Mouse (Mus musculus) layer of hippocampus, adult 11-12 months (tissue): Measurements from ENCODE around the gene Mpped1.

ENCODE experiments used
- DNase-seq: peaks from one replicate; pipeline ENCODE4 v3.0.0; 2022; ENCODE audit warnings: low spot score

The Mpped1 gene

DNA sequence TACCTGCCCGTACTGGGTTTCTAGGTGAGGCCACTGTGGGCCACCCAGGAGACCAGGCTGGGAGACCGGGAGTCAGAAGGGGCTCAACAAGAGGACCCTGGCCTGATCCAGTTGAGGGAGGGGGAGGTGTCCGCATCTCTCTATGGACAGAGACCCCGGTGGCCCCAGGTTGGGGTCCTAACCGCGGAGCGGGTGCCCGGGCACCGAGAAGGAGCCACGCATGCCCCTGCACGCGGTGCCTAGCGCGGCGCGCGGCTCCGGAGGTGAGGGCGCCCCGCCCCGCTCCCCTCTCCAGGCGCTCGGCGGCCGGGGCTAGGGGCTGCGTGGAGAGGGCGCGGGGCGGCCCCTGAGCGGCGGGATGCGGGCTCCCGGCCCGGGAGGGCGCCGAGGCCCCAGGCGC is at the start of gene Mpped1:
TSS of gene Mpped1 (plus strand) at position 81 of the 400 bp plus-strand sequence.
- no peak for DNase-seq

- no peak for DNase-seq
Observed at GRCm38 (mm10) chr15:83740676-83741422, 38.4 kb upstream of the Mpped1 start.

DNA sequence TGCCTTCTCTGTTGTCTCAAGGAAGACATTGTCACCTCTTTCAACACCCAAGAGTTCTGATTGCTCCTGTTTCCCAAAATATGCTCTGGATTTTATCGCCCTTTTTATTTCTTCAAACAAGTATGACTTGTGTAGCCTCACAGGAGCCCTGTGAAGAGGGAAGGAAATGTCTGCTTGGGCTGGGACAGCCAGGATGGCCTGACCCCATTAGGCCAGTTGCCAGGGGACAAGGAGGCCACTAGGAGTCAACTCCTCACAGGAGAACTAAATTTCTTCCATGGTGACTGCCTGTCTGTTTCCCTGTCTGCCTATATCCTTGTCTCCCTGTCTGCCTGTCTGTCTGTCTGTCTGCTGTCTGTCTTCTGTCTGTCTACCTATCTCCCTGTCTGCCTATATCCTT is 37.2 kb upstream of the Mpped1 start:
- no peak for DNase-seq

DNA sequence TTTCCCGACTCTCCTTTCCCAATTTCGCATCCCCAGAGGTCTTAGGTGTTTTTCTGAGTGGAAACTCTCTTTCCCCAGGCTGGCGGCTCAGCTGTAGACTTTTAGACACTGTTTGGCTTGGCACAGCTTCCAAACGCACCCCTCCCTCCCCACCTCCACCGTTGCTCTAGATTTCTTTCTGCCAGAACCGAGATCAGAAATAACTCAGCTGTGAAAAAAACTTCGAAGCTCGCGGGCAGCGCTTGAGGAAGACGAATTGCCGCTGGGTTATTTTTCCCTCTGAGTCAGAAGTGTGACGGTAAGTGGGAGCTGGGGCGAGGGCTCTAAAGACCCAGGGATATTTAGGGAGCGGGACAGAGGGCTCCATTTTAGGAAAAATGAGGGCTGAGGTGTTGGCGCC is 33.0 kb upstream of the Mpped1 start:
- DNase-seq: no peak

DNA sequence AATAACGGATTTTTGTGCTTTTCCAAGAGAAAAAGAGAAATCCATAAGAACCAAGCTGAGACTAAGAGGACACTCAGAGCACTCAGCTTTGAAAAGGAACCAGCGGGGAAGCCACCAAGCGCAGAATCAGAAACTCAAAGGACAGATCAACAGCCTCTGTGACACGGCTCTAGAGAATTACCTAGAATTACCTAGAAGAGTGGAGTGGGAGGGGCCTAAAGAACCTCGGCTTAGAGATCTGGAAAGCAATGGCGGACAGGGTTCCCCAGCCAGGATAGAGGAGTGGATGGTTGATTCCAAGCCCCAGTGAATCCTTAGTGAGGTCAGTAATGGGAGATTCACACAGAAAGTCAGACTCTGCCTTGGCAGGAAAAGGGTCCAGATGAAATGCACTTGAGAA is 30.3 kb upstream of the Mpped1 start:
- no peak for DNase-seq

DNA sequence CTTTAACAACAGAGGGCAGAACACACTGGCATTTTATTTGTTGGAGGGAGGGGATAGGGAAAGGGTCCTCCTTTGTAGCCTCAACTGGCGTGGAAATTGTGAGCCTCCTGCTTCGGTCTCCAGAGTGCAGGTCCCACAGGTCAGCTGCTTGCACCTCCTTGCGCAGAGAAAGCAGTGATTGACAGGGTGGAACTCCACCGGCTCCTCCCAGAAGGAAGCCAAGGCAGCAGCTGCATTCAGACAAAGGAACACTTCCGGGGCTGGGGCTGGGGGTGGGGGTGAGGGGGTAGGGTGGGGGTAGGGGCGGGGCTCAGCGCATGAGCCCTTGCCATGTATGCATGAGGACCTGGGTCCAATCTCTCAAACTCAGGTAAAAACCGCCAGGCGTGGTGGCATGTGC is 29.8 kb upstream of the Mpped1 start:
- DNase-seq: no peak

DNA sequence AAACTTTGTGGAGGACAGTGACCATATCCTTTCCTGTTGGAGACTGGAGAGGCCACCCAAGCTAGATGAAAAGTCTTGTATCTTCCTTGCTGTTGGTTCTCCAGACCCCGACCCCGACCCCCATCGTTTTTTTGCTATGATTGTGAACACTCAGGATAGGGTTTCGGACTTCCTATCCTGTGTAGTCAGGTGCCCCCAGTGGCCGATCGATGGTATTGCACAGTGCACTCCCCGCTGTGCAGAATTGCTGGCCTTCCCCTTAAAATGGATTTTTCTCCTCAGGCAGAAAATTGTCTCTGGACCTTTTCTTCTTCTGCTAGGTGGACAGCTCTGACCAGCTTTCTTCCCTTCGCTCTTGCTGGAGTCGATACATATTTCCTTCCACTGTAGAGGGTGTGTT is 22.5 kb upstream of the Mpped1 start:
- no peak for DNase-seq

DNA sequence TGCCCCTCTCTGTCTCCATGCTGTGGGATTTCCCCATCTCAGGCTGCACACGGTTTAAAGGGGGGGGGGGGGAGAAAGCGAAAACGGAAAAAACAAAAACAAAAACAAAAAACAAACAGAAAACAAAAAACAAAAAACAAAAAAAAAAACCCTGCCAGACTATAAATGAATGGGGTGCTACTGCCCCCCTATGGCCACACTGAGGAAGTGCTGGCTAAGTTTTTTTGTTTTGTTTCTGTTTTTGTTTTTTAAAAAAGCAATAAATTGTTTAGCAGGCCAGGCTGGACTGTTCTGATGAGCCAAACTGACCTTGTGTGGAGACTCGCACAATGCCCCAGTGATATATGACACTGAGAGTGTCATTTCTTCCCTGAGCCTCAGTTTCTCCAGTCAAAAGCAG is 20.3 kb upstream of the Mpped1 start:
- no peak for DNase-seq

DNA sequence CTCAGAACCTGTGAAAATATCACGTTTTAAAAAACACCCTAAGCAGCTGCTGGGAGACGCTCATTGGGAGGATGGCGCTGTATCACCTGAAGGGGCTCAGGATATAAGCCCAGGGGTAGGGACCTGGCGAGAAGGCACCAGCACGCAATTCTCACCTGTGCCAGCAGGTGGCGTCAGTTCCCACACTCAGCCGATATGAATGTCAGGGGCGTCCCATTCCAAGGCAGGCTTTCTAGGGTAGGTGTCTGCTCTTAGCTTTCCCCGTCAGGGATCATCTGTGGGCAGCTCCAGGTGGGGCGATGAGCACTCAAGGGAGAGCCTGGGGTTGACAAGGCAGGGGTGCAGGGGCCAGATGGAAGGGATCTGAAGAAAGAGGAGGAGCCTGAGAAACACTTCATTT is 18.6 kb upstream of the Mpped1 start:
- peak; percentile 68 for DNase-seq

DNA sequence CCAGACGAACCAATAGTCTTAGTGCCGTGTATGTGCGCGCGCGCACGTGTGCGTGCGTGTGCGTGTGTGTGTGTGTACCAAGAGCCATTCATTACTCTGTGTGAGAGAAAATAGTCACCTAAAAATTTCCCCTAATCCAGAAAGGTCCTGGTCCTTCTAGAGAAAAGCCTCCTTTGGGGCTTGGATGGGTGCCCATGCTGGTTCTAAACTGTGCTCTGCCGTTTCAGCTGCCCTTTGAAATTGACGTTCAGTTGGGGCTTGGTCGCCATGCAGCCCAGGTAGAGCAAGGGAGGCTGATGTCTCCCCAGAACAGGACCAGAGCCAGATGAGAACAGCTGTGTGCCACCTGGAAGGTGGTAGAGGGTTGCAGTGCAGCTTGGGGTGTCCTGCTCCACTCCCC is 17.8 kb upstream of the Mpped1 start:
- DNase-seq: no peak

DNA sequence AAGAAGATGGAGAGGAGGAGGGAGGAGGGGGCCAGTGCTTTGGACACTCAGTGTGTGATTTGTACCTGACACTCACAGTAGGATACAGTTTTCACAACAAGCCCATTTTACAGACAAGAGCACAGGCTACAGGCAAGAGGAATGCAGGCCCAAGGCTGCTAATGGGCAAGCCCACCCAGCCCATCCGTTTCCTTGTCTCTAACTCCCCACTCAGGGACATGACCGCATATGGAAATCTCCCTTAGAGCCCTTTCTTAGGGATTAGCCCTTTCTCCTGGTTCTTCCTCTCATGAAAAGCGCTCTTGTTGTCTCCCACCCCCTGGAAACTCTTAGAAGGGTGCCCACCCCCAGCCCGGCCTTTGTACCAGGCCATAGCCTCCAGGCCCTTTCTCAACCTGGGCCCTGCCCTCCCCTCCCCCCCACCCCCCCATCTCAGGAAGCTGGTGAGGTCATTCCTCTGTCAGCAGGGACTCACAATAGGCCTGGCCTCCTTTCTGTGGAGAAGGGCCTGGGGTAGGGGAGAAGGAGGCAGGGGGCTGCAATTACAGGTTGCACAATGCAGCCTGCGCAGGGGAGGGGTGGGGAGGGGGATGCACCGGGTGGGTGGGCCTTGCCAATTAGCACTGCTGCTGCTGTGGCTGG is 13.8 kb upstream of the Mpped1 start:
- DNase-seq: no peak

- no peak for DNase-seq
Observed at GRCm38 (mm10) chr15:83771346-83772053, 7.8 kb upstream of the Mpped1 start.

DNA sequence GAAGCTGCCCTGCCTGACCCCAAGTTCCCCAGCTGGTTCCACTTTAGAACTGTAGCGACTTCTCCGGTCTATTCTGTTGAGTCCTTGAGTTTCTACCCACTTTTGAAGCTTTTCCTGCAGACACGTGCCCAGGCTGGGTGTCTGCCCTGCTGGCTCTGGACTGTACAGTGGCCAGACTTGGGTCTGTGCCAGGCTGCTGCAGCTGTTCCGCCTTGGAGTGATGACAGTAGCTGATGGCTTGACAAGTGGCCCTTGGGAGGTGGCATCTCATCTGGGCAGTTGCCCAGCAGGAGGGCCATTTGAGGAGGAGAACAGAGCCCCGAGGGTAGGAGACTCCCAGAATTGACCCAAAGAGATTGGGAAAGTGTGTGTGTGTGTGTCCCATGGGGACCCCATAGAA is 6.8 kb upstream of the Mpped1 start:
- DNase-seq: peak; percentile 62

DNA sequence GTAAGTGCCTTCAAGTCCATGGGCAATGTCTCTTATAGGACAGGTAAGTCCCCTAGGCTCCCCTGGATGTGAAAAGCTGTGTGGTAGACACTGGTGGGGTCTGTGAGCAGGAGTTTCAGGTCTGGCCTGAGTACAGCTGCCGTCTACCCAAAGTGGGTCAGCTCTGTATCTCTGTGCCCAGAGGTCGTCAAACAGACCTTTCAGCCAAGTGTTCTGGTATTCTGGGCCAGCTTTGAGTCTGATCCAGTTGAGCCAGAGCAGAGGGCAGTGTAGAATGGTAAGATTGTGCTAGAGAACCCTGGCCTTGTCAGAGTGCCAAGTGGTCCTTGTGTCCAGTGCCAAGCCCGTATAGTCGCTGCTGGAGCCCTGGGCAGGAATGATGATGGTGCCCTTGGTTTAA is 6.3 kb upstream of the Mpped1 start:
- peak; percentile 40 for DNase-seq

GRCm38 (mm10) chr15:83774922-83775321 is 4.3 kb upstream of the Mpped1 start:
- no peak for DNase-seq

- no peak for DNase-seq
Observed at GRCm38 (mm10) chr15:83776265-83777000, 2.8 kb upstream of the Mpped1 start.

DNA sequence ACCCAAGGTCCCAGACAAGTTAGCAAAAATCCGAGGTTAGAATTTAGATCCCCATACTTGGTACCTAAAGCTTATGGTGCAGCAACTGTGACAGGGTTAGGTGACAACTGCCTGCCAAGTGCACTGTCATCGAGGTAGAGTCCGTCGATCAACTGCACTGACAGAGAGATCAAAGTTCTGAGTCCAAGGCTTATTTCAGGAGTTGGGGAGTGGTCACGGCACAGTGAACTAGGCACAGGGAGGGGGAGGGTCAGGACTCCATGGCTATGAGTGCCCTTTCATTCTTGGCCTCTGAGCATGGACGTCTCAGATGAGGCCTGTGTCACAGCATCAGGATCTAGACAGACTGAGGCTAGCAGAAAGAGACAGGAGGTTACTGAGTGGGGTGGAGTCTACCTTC is 1.8 kb upstream of the Mpped1 start:
- no peak for DNase-seq

GRCm38 (mm10) chr15:83779855-83780740 is 831 bp downstream of the Mpped1 start:
- DNase-seq: no peak

DNA sequence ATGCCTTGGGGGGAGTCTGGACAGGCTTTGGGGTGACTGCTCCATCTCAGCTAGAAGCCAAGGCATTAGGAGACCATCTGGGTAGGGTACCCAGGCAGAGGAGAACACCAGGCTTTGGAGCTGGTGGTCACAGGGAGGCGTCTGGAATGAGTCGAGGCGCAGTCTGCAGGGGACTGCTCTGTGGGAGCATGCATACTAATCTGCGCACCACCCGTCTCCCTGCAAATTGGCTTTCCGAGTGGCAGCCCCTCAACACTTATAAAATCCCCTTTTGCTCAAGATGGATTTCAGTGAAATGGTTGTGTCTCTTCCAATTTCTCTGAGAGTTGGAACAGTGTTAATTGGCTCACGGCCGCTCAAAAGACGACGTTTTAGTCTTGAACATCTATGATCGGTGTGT is 2.0 kb downstream of the Mpped1 start:
- no peak for DNase-seq

GRCm38 (mm10) chr15:83782284-83782683 is 3.0 kb downstream of the Mpped1 start:
- no peak for DNase-seq

- DNase-seq: peak; percentile 46
Observed at GRCm38 (mm10) chr15:83784772-83785171, 5.5 kb downstream of the Mpped1 start.

DNA sequence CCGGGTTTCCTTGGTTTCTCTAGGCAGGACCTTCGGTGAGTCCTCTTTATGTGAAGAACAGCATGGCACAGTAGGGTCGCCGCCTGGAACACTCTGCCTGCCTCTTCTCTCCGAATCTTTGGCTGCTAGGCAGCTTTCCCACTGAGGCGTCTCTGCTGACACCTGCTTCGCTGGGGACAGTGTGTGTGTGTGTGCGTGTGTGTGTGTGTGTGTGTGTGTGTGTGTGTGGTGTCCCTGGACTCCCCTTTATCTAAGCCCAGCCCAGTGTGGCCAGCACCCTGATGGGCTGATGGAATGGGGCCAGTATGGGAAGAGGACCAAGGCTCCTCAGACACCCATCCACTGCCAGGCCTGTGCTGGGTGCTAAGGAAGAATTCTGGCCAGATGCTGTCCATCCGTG is 9.8 kb downstream of the Mpped1 start:
- no peak for DNase-seq
